In the genomic region with DNA sequence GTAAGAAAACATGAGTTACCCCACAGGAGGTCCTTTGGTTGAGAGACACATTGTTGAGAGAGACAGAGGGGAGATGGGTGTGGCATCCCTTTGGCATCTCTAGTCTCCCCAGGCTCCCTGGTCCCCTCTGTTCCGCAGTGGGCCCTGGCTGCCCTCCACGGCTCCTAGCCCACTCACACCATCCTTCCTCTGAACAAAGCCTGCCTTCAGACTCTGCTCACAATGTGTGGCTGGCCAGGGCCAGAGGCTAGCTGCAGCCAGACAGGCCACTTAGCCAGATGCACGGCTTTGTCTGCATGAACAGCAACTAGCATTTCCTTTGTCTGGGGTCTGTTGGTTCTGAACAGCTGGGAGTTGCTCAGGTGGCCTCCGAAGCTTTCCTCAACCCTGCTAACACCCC, we compare ENCODE assay signal across 11 mouse cellular contexts.
DNase-seq lines count a peak whose midpoint lies in the region; ATAC-seq and TF ChIP-seq lines count a peak whose summit lies in the region.
"Had no signal": no experiment of that assay in that cellular context is flagged by ENCODE, and none has a peak within 500 bp of the region (broad histone marks: within the 10 kb centered on the region; RNA-seq: fewer than 3 reads in every experiment).

No protein-coding gene starts in this region.

- no peak for ATAC-seq in activated CD4-positive, CD25-positive, alpha-beta regulatory T cell, adult 4 months

- H3K27ac ChIP-seq in layer of hippocampus, adult 2 months, result no peak overlapping the region
- H3K27ac ChIP-seq: heart, embryonic 10.5 days; neural tube, embryonic 12.5 days had no signal

- no peak for TF ChIP-seq CTCF in layer of hippocampus, adult 2 months (conservative IDR thresholded peaks at IDR 0.05)

- H3K4me3 ChIP-seq in layer of hippocampus, adult 2 months, result no peak overlapping the region
- H3K4me3 ChIP-seq: heart, embryonic 10.5 days; neural tube, embryonic 12.5 days had no signal

- DNase-seq in embryo, embryonic 11 days, result peak; percentile 34
- no peak for DNase-seq in embryo, embryonic 10.5 days (ENCODE audit: low spot score)
- peak; percentile 51 for DNase-seq in kidney, postnatal 10 days
- DNase-seq in kidney, postnatal 14 days, result no peak
- DNase-seq in layer of hippocampus, adult 2 months (ENCODE audit: low spot score in 2 of 2), result peak; percentile 37 to 46
- peak; percentile 6 to 19 for DNase-seq in right cerebral cortex, adult 2 months (ENCODE audit: low spot score in 2 of 2)
- no peak for DNase-seq in urinary bladder, postnatal 4 days (ENCODE audit: low spot score in 2 of 2)
- DNase-seq: lung, adult 18-20 months had no signal

Comparison
In these comparisons a context has a peak if more than half of its experiments do, and no peak if none do; other contexts are left out.
1. DNase-seq: peak in embryo, embryonic 11 days (single experiment), kidney, postnatal 10 days (single experiment), layer of hippocampus, adult 2 months (2 of 2) and right cerebral cortex, adult 2 months (2 of 2); none in embryo, embryonic 10.5 days (single experiment), kidney, postnatal 14 days (single experiment) and urinary bladder, postnatal 4 days (0 of 2).